Mouse (Mus musculus): ENCODE results near the gene Lcn12.

- TF ChIP-seq POLR2A (IDR thresholded peaks at IDR 0.05; ENCODE audit: extremely low read depth, insufficient read depth, low read length), result no peak
- TF ChIP-seq CTCF (IDR thresholded peaks at IDR 0.05; ENCODE audit: extremely low read depth, insufficient read depth, low read length), result no peak
Measured at GRCm38 (mm10) chr2:25506964-25507363, 13.3 kb upstream of the Lcn12 start.

Measured in cortical plate, adult 2 months (tissue).